Mouse (Mus musculus): Measurements from ENCODE around the gene Wipf2. TPM values are rescaled to one million over a fixed set of nuclear protein-coding genes. Genes with fewer than 3 reads are reported as not detected.

Gene Wipf2
- total RNA-seq, 2 experiments from 2014 or later: 6.1 to 6.6 TPM

DNA sequence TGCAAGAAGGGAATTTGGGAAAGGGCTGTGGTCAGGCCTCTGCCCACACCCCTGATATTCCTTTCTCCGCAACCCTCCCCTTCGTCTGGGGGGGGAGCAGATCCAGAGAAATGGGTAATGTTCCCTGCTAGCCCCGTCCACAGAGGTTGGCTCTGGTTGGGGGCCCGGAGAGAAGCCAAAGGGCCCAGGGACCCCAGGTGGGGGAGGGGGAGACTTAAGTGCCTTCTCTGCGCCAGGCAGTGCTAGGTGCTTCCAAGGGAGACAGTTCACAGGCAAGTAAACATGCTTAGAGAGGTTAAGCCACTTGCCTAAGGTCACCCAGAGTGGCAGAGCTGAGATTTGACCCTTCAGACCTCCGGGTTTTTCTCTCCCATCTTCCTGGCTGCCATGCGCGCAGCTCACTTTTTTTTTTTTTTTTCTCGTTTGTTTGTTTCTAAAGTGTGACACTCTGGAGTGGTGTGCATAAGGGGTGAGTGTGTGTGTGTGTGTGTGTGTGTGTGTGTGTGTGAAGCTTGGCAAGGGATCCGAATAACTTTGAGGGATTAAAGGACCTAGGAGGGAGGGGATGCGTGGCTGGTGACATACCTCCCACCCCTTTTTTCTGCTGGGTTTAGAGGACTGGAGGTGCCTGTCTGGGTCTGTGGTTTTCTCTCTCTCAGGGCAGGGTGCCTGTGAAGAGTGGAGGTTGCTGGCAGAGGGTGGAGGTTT lies 81.6 kb downstream of the Wipf2 start:
- TF ChIP-seq CTCF (IDR thresholded peaks at IDR 0.05): no peak
- intact Hi-C loops (cut with DNase I): no loop called here
- no peak overlapping the region; the same call in 1 of the 2 replicates for H3K4me3 ChIP-seq
- H3K27ac ChIP-seq: peak overlapping the region; percentile 92
- no peak for DNase-seq

DNA sequence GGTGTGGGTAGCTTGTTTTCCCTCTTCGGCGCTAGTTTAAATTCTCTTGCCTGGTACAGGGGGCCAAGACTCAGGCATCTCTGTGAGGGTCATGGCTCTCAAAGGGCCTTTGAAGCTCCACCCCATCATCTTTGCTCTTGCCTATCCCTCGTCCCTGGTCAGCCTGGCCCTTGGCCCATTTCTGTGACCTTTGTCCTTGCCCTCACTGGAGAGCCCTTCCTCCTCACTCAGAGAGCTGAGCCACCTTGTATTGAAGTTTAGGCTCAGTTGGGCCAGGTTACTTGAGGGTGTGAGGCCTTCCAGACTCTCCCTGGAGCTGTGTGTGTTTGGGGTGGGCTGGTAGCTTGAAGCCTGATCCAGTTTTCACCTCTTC lies 82.2 kb downstream of the Wipf2 start:
- no peak for DNase-seq
- intact Hi-C loops (cut with DNase I): no loop called here
- no peak overlapping the region for H3K4me3 ChIP-seq
- no peak for TF ChIP-seq CTCF (IDR thresholded peaks at IDR 0.05)
- peak overlapping the region; percentile 62 for H3K27ac ChIP-seq

DNA sequence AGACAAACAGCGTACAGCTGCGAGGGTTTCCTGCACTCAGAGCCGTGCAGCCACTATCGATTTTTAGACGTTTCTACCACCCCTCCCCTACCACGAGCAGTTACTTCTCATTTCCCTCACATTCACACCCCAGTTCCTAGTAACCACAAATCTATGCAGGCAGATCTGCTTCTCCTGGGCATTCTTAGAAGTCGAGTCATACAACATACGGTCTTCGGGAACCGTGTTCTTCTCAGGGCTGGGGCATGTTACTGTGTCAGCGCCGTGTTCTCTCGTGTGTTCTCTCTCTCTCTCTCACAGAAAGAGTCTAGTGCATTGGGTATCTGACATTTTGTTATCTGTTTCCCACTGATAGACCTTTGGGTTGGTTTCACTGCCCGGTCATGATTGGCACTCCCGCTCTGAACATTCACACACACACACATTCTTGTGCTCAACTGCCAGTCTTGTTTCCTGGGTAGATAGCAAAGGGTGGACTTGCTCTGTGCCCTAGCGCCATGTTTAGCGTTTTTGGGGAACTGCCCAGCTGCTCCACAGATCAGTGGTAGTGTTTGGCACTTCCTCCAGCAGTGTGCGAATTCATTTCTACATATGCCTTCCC lies 84.6 kb downstream of the Wipf2 start:
- Histone ChIP-seq H3K27ac (peak overlapping the region; percentile 89), H3K4me3 (no peak overlapping the region)
- no peak for TF ChIP-seq CTCF (IDR thresholded peaks at IDR 0.05)
- DNase-seq: no peak
- intact Hi-C loops (cut with DNase I): no loop called here

DNA sequence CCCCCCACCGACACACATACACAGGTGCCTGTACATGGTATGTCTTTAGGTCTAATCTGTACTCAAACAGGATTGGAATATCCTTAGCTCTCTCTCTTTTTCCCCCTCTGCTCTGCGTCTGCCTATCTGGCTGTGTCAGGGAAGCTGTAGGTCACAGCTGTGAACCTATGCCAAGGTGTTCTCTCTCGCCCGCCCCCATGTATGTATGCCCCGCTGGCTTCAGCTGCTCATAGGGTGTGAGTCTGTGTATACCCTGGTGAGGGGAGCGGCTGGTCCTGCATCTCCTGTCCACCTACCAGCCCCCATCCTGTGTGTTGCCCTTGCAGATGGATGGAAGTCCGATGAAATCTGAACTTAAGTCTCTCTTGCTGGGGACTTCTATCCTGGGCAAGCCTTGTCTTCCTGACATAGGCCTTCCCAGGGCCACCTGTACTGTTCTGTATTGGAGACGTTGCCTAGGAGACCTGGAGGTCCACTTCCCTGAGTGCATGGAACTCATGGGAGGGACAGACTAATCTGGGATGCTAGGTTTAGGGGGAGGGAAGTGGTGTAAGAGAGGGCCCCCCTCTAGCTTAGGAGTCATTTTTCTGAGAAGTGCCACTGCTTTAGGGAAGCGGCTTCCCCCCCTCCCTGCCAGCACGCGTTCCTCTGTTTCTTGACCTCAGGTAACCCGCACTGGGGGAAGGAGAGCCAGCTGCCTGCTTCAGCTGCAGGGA lies 86.0 kb downstream of the Wipf2 start:
- peak overlapping the region; percentile 89 for H3K27ac ChIP-seq
- intact Hi-C loops (cut with DNase I): no loop called here
- peak overlapping the region; percentile 61 for H3K4me3 ChIP-seq
- no peak for TF ChIP-seq CTCF (IDR thresholded peaks at IDR 0.05)
- DNase-seq: no peak

DNA sequence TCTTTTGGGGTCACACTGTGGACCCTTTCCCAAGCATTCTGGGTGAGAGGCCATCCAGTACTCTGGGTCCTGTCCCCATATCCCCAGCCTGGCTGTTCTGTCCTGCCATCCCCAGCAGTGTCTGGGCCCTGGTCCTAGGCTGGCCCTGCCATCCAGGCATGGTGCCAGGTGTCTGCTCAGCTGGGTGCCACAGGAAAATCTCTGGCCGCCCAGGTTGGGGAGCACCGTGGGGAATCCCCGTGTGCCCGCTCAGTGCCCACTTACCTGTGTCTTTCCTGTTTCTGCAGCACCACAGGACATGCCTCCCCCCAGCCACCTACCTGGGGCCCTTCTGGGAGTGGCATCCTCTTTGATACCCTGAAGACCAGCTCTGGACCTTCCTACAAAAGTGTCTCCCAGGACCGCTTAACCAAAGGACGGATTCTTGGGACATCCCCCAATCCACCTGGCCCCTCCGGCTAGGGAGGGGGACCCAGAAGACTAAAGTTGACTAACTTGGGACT lies 86.6 kb downstream of the Wipf2 start:
- Histone ChIP-seq H3K27ac (peak overlapping the region; percentile 89), H3K4me3 (peak overlapping the region; percentile 61)
- peak; percentile 87 for DNase-seq
- intact Hi-C loops (cut with DNase I): no loop called here
- TF ChIP-seq CTCF (IDR thresholded peaks at IDR 0.05): no peak

DNA sequence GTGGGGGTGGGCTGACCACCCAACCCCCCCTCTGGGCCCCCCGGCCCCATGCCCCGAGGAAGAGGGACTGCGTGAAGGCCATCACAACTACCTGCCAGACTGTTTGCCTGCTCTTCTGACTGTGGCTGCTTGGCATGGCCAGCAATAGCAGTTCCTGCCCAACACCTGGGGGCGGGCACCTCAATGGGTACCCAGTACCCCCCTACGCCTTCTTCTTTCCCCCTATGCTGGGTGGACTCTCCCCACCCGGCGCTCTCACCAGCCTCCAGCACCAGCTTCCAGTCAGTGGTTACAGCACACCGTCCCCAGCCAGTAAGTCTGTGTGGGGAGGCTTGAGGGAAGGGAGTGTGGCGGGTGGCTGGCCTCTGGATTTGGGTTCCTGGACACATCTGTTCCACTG lies 87.0 kb downstream of the Wipf2 start:
- Histone ChIP-seq H3K4me3 (peak overlapping the region; percentile 61), H3K27ac (peak overlapping the region; percentile 89)
- intact Hi-C loops (cut with DNase I): no loop called here
- DNase-seq: no peak
- TF ChIP-seq CTCF (IDR thresholded peaks at IDR 0.05): no peak

DNA sequence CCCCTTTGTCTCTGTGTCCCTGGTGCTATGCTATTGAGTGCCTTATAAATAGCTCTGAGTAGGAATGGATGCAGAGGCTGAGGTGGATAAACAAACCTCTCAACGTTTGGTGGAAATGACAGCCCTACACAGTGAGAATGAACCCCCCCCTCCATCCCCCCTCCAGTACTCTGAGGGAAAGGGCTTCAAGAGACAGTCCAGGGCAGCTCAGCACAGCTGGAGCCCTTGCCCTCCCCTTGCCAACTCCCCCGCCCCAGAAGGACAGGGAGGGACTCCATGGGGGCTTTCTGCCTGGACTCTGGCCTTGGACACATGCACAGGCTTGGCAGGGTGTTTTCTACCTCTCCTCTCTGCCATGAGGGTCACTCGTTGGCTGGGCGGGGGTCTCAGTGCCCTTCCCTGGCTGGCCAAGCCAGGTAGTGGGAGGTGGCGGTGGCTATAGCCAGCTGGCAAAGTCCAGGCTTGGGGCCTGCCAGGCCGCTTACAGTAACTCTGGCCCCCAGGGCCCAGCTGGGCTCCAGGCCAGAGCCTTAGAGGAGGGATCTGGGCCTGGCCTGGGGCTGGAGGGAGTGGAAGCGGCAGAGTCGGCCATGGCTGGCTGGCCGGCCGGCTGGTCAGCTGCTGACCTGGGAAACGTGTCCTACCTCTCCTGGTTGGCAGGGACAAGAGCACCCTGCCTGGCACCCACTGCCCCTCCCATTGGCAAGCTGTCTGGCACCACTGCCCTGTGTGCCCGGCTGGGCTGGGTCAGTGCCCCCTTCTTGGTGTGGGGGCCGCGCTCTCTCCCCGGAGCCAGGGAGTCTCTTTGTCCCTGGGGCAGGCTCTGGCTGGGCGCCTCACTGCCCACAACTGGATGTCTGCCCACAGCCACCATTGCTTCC lies 87.8 kb downstream of the Wipf2 start:
- Histone ChIP-seq H3K4me3 (peak overlapping the region; percentile 61), H3K27ac (peak overlapping the region; percentile 89)
- intact Hi-C loops (cut with DNase I): no loop called here
- TF ChIP-seq CTCF (IDR thresholded peaks at IDR 0.05): no peak
- peak; percentile 98 for DNase-seq

DNA sequence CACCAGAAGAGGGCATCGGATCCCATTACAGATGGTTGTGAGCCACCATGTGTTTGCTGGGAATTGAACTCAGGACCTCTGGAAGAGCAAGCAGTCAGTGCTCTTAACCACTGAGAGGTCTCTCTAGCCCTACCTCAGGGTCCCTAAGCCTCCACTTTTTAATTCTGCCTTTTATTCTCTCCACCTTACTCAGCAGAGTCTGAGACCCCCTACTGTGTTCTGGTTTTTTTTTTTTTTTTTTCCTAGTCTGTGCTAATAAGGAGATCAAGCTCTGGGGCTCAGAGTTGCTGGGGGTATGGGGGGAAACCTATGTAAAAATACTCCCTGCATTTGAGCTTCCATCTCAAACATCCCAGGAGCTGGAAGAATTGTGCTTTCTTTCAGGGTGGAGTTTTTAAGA lies 88.7 kb downstream of the Wipf2 start:
- intact Hi-C loops (cut with DNase I): no loop called here
- Histone ChIP-seq H3K27ac (peak overlapping the region; percentile 89), H3K4me3 (no peak overlapping the region; the same call in 1 of the 2 replicates)
- no peak for DNase-seq
- no peak for TF ChIP-seq CTCF (IDR thresholded peaks at IDR 0.05)

DNA sequence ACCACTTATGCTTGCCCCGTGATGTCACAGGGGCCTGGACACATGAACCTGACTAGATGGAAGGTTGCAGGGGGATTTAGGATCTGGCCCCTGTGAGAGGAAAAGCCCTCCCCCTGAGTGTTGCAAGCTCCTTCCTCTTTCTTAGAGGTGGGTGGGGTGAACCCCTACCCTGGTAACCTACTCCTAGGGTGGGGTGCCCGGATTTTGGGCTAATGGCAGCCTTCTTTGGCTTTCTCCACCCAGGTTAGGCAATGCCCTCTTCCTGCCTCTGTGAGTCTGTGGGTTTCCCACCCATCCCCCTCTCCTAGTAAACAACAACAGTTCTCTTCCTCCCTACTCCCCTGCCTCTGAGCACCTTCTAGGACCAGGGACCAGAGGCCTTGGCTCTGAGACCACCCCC lies 89.3 kb downstream of the Wipf2 start:
- TF ChIP-seq CTCF (IDR thresholded peaks at IDR 0.05): no peak
- H3K4me3 ChIP-seq: no peak overlapping the region
- DNase-seq: no peak
- peak overlapping the region; percentile 89 for H3K27ac ChIP-seq
- intact Hi-C loops (cut with DNase I): no loop called here

DNA sequence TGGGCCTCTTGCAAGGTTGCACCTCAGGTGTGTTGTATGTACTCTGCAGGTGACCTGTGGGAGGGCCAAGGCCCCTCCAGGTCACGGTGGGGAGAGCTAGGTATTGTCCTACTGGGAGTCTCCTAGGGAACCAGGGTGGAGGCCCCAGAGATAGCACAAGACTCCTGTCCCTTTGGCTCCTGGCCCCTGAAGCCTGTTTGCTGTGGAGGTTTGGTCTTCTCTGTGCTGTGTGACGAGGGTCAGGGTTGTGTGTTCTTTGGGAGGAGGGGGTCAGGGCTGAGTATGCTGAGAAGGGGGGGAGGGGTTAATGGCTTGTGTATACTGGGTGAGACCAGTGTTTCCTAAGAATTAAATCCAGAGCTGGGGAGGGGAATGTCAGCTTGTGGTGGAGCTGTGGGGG lies 89.9 kb downstream of the Wipf2 start:
- DNase-seq: no peak
- Histone ChIP-seq H3K27ac (0 out of 2 replicates have a peak overlapping the region, but pooled peaks have one; percentile 6), H3K4me3 (no peak overlapping the region)
- no peak for TF ChIP-seq CTCF (IDR thresholded peaks at IDR 0.05)
- intact Hi-C loops (cut with DNase I): no loop called here

DNA sequence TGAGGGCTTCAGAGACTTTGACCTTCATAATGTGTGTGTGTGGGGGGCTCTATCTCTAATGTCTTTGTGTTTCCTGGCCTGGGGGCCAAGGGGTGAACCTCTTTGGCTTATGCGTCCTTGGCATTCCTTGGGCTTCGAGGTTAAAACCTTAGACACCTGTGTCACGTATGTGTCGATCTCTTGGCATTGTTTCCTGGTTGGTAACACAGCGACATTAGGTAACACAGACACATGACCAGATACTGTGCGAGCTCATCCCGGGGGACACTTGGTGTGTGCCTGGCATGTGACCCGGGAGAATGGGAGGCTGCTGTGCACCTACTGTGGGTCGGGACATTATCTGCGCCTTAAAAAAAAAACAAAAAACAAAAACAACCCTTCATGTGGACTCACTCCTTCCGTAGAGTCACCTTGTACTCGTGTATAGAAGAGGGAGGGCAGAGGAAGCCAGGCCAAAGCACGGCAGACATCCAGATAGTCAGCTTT lies 90.4 kb downstream of the Wipf2 start:
- Histone ChIP-seq H3K4me3 (peak overlapping the region; percentile 36; the same call in 1 of the 2 replicates), H3K27ac (peak overlapping the region; percentile 67)
- intact Hi-C loops (cut with DNase I): no loop called here
- no peak for DNase-seq
- no peak for TF ChIP-seq CTCF (IDR thresholded peaks at IDR 0.05)

DNA sequence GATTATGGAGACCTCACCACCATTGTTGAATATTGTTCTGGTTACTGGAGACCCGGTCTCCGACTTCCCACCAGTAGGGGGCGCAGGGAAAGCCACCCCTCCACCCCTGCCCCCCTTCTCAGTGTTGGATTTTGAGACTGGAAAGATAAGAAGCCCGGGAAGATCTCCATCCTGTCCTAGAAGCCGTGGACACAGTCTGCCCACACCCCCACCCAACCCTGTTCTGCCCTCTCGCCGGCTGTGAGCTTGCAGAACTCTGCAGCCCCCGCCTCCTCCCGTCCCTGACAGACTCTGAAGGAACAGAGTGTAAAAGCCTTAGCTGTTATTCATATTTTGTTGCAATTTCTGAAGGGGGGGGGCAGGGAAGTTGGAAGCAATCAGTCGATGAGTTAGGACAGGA lies 90.9 kb downstream of the Wipf2 start:
- DNase-seq: peak; percentile 82
- Histone ChIP-seq H3K27ac (peak overlapping the region; percentile 67), H3K4me3 (peak overlapping the region; percentile 36)
- intact Hi-C loops (cut with DNase I): no loop called here
- peak; percentile 90 for TF ChIP-seq CTCF (IDR thresholded peaks at IDR 0.05)

Other genes with a start within 250 kb of the Wipf2 start
- 1 to 10 TPM; 4.6 to 5.6 TPM for gene Gm12355, start 238.0 kb upstream of the Wipf2 start, total RNA-seq (2021)
- gene Gsdma3, start 237.3 kb upstream of the Wipf2 start, total RNA-seq (2021): 10 to 100 TPM; 17.7 to 28.8 TPM
- 1 to 10 TPM; 1.1 to 1.7 TPM for gene Gsdma2, start 216.9 kb upstream of the Wipf2 start, total RNA-seq (2021)
- gene Gsdma, start 199.3 kb upstream of the Wipf2 start, total RNA-seq (2021): under 1 TPM; 0.33 to 0.69 TPM
- 100 to 1,000 TPM; 101 to 106 TPM for gene Psmd3, start 181.1 kb upstream of the Wipf2 start, total RNA-seq (2021)
- gene Csf3, start 162.4 kb upstream of the Wipf2 start, total RNA-seq (2021): not detected
- 10 to 100 TPM; 52.0 to 58.4 TPM for gene Med24, start 134.2 kb upstream of the Wipf2 start, total RNA-seq (2021)
- gene Thra, start 123.0 kb upstream of the Wipf2 start, total RNA-seq (2021): 10 to 100 TPM; 78.8 to 96.8 TPM
- gene Nr1d1, start 88.3 kb upstream of the Wipf2 start, total RNA-seq (2021): 100 to 1,000 TPM in 1 of 2 experiments, 10 to 100 TPM in 1; 56.3 to 152 TPM
- gene Msl1, start 68.1 kb upstream of the Wipf2 start, total RNA-seq (2021): 10 to 100 TPM; 51.8 to 69.4 TPM
- 10 to 100 TPM; 17.4 to 21.9 TPM for gene Casc3, start 58.7 kb upstream of the Wipf2 start, total RNA-seq (2021)
- under 1 TPM; 0.22 to 0.26 TPM for gene Rapgefl1, start 26.9 kb upstream of the Wipf2 start, total RNA-seq (2021)
- under 1 TPM in 1 of 2 experiments, not detected in 1; 0.11 TPM for gene Cdc6, start 44.2 kb downstream of the Wipf2 start, total RNA-seq (2021)
- 10 to 100 TPM; 10.2 to 12.4 TPM for gene Rara, start 64.2 kb downstream of the Wipf2 start, total RNA-seq (2021)
- gene Gjd3, start 119.4 kb downstream of the Wipf2 start, total RNA-seq (2021): not detected
- gene Top2a, start 160.6 kb downstream of the Wipf2 start, total RNA-seq (2021): under 1 TPM; 0.11 to 0.18 TPM
- gene Igfbp4, start 177.6 kb downstream of the Wipf2 start, total RNA-seq (2021): 10 to 100 TPM; 30.4 to 36.8 TPM
- gene Tns4, start 225.7 kb downstream of the Wipf2 start, total RNA-seq (2021): under 1 TPM in 1 of 2 experiments, not detected in 1; 0.22 TPM

Measured in gastrocnemius, adult 2 months (tissue).